Mouse (Mus musculus): ENCODE results near the gene Fkbp11.

Fkbp11 gene

GRCm38 (mm10) chr15:98737881-98738280 is 9.9 kb upstream of the Fkbp11 start:
- DNase-seq, result no peak

GRCm38 (mm10) chr15:98736521-98736920 is 8.5 kb upstream of the Fkbp11 start:
- DNase-seq, result no peak

GRCm38 (mm10) chr15:98733976-98734566 is 6.1 kb upstream of the Fkbp11 start:
- no peak for DNase-seq

- no peak for DNase-seq
These were observed 5.4 kb upstream of the Fkbp11 start for GRCm38 (mm10) chr15:98733370-98733769.

- DNase-seq, result no peak
These were observed 4.1 kb upstream of the Fkbp11 start for GRCm38 (mm10) chr15:98732006-98732531.

GRCm38 (mm10) chr15:98730790-98731189 is 2.8 kb upstream of the Fkbp11 start:
- no peak for DNase-seq

GRCm38 (mm10) chr15:98729791-98730545 is 2.0 kb upstream of the Fkbp11 start:
- no peak for DNase-seq

GRCm38 (mm10) chr15:98728366-98728765 is 368 bp upstream of the Fkbp11 start:
- DNase-seq, result no peak

GRCm38 (mm10) chr15:98726746-98727145 is 1.3 kb downstream of the Fkbp11 start:
- no peak for DNase-seq

- DNase-seq, result no peak
These were observed 1.9 kb downstream of the Fkbp11 start for GRCm38 (mm10) chr15:98726079-98726478.

GRCm38 (mm10) chr15:98724441-98724840 is 3.6 kb downstream of the Fkbp11 start:
- DNase-seq, result no peak

- DNase-seq, result no peak
These were observed 5.1 kb downstream of the Fkbp11 start for GRCm38 (mm10) chr15:98722854-98723253.

- DNase-seq, result no peak
These were observed 5.8 kb downstream of the Fkbp11 start for GRCm38 (mm10) chr15:98722191-98722590.

GRCm38 (mm10) chr15:98717301-98717700 is 10.7 kb downstream of the Fkbp11 start:
- DNase-seq, result no peak

- no peak for DNase-seq
These were observed 13.8 kb downstream of the Fkbp11 start for GRCm38 (mm10) chr15:98714230-98714652.

GRCm38 (mm10) chr15:98710442-98710841 is 17.6 kb downstream of the Fkbp11 start:
- peak; percentile 53 for DNase-seq

GRCm38 (mm10) chr15:98707766-98708372 is 20.1 kb downstream of the Fkbp11 start, which contains the start of gene Ccdc65:
Gene Ccdc65, plus strand, starts transcription at chr15:98708207.
- peak; percentile 79 for DNase-seq

GRCm38 (mm10) chr15:98704312-98704711 is 23.7 kb downstream of the Fkbp11 start:
- DNase-seq, result no peak

- DNase-seq, result peak; percentile 85
These were observed 28.6 kb downstream of the Fkbp11 start for GRCm38 (mm10) chr15:98699190-98700105.

- no peak for DNase-seq
These were observed 31.8 kb downstream of the Fkbp11 start for GRCm38 (mm10) chr15:98696216-98696615.

- DNase-seq, result no peak
These were observed 32.3 kb downstream of the Fkbp11 start for GRCm38 (mm10) chr15:98695726-98696125.

GRCm38 (mm10) chr15:98692171-98692715 is 35.8 kb downstream of the Fkbp11 start:
- no peak for DNase-seq

Data from cerebellum, adult 11 months (tissue).